Mouse (Mus musculus) thymus, postnatal 4 days (tissue): ENCODE data around the gene Paxip1.

Experiments used
- DNase-seq: peaks from one replicate; pipeline ENCODE4 v3.0.0; 2021

Paxip1 gene

GRCm38 (mm10) chr5:27791303-27792172, at the start of gene Paxip1:
Gene Paxip1 (minus strand): TSS chr5:27791691.
- DNase-seq = peak; percentile 98

GRCm38 (mm10) chr5:27838061-27838460, 46.6 kb upstream of the Paxip1 start:
- DNase-seq = no peak

- no peak for DNase-seq
Measured at GRCm38 (mm10) chr5:27835096-27835495, 43.6 kb upstream of the Paxip1 start.

- DNase-seq = no peak
Measured at GRCm38 (mm10) chr5:27827971-27828370, 36.5 kb upstream of the Paxip1 start.

- no peak for DNase-seq
Measured at GRCm38 (mm10) chr5:27821161-27821560, 29.7 kb upstream of the Paxip1 start.

- no peak for DNase-seq
Measured at GRCm38 (mm10) chr5:27818840-27819672, 27.6 kb upstream of the Paxip1 start.

GRCm38 (mm10) chr5:27814282-27814681, 22.8 kb upstream of the Paxip1 start:
- no peak for DNase-seq

GRCm38 (mm10) chr5:27793923-27794322, 2.4 kb upstream of the Paxip1 start:
- peak; percentile 89 for DNase-seq

GRCm38 (mm10) chr5:27792531-27793205, 1.2 kb upstream of the Paxip1 start:
- DNase-seq = no peak

GRCm38 (mm10) chr5:27792173-27792470, 631 bp upstream of the Paxip1 start:
- DNase-seq = no peak

GRCm38 (mm10) chr5:27790910-27791288, 592 bp downstream of the Paxip1 start:
- peak; percentile 71 for DNase-seq

- DNase-seq = no peak
Measured at GRCm38 (mm10) chr5:27790086-27790909, 1.2 kb downstream of the Paxip1 start.

- DNase-seq = no peak
Measured at GRCm38 (mm10) chr5:27789586-27789985, 1.9 kb downstream of the Paxip1 start.

- DNase-seq = no peak
Measured at GRCm38 (mm10) chr5:27783381-27783780, 8.1 kb downstream of the Paxip1 start.

- DNase-seq = no peak
Measured at GRCm38 (mm10) chr5:27767948-27768347, 23.5 kb downstream of the Paxip1 start.

- DNase-seq = no peak
Measured at GRCm38 (mm10) chr5:27765780-27766179, 25.7 kb downstream of the Paxip1 start.

- no peak for DNase-seq
Measured at GRCm38 (mm10) chr5:27744944-27745343, 46.5 kb downstream of the Paxip1 start.

- DNase-seq = no peak
Measured at GRCm38 (mm10) chr5:27739216-27739615, 52.3 kb downstream of the Paxip1 start.

- DNase-seq = peak; percentile 55
Measured at GRCm38 (mm10) chr5:27737168-27737567, 54.3 kb downstream of the Paxip1 start.

- no peak for DNase-seq
Measured at GRCm38 (mm10) chr5:27732288-27732868, 59.1 kb downstream of the Paxip1 start.

GRCm38 (mm10) chr5:27731392-27731791, 60.1 kb downstream of the Paxip1 start:
- no peak for DNase-seq

- DNase-seq = no peak
Measured at GRCm38 (mm10) chr5:27730666-27731065, 60.8 kb downstream of the Paxip1 start.
